Mouse (Mus musculus) right cerebral cortex, postnatal 10 days (tissue): ENCODE measurements at regions not wholly inside any gene's neighbourhood (a gene's known extent, or its start where the extent isn't known, plus 50 kb on each side); places are given as distances from the start of the nearest gene placed in this dataset.

Source experiments
- DNase-seq, 2 experiments: peaks; one replicate each; pipeline ENCODE4 v3.0.0; 2021; ENCODE audit warnings: low spot score in 2 of 2

- no peak for DNase-seq
Measured at GRCm38 (mm10) chr11:79825881-79826280, 136.3 kb downstream of the Utp6 start.

- no peak for DNase-seq
Measured at GRCm38 (mm10) chr11:79823631-79824310, 138.4 kb downstream of the Utp6 start.

DNA sequence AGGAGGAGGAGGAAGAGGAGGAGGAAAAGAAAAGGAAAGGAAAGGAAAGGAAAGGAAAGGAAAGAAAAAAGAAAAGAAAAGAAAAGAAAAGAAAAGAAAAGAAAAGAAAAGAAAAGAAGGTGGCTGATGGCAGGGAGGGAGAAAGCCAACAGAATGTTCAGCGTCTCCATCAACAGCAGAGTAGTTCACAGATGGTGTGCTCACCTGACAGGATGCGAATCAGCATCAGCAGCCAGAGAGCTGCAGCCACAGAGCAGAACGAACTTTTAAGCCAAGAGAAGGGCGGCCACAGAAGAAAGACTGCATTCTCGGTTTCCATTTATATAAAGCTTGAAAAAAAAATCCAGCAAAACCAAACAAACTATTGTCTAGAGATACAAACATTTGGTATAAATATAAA is 140.2 kb downstream of the Utp6 start:
- DNase-seq, result no peak

GRCm38 (mm10) chr11:79815156-79815555 is 147.0 kb downstream of the Utp6 start:
- no peak for DNase-seq

DNA sequence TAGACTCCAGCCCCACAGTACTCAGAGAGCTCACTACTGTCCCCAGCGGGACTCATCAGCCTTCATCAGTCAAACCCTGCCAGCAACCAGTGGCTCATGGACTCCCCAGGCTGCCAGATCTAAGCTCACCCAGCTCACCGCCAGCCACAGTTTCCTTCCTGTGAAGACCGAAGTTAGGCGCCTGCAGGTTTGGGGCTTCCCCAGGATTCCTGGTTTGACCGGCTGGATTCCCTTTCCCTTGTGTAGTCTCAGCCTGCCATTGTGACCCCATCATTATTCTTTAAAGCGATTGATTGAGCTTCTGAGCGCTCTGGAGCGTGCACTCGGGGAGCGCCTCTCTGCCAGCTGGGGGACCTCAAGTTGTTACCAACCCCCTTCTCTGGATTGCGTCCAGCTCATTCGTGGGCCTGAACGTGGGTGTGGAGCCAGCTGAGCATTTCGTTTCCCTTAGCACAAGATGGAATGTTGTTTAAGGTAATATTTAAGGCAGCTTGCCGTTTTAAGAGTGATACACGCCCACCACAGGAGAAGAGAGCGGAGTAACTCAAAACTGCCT is 155.2 kb downstream of the Utp6 start:
- DNase-seq, result peak; percentile 66 to 68

GRCm38 (mm10) chr11:79806417-79806816 is 155.8 kb downstream of the Utp6 start:
- DNase-seq, result no peak

DNA sequence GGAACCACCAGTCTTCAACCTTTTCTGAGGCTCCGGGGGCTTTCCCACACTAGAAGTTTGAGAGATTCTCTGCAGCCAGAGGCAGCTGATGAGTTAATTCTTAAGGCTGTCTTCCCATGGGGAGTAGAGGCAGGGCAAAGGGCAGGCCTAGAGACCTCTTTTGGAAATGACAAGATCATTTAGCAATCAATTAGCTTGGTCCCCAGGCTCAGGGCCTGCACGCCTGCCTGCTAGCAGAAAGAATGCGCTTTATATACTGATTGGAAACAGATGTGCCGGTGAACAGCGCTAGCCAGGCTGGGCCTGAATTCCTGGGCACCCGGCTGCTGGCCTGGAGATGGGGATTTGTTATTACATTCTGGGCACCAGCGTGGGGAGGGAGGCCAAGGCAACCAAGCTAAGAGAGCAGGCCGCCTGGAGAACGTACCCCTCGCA is 156.2 kb downstream of the Utp6 start:
- no peak for DNase-seq

- no peak for DNase-seq
Measured at GRCm38 (mm10) chr11:79803971-79804370, 158.2 kb downstream of the Utp6 start.

- DNase-seq, result peak; percentile 61 to 73
Measured at GRCm38 (mm10) chr11:79803006-79803405, 159.2 kb downstream of the Utp6 start.

DNA sequence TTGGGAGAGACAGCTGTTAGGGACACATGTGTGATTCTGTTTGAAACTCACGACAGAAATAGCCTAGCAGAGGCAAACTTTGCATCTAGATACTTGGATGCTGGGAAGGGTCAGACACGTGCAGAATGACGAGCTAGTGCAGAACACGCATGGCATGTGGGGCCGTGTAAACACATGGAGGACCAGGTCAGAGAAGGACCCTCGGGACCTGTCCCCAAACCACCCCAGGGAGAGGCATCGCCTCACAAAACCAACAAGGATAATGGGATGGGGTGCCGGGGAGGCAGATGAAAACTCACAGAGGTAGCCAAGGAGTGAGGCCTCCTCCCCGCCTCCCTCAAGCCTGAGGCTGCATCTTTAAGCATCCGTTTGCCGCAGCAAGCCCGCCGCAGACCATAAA is 159.6 kb downstream of the Utp6 start:
- no peak for DNase-seq

- DNase-seq, result no peak
Measured at GRCm38 (mm10) chr11:79800256-79800655, 161.9 kb downstream of the Utp6 start.

DNA sequence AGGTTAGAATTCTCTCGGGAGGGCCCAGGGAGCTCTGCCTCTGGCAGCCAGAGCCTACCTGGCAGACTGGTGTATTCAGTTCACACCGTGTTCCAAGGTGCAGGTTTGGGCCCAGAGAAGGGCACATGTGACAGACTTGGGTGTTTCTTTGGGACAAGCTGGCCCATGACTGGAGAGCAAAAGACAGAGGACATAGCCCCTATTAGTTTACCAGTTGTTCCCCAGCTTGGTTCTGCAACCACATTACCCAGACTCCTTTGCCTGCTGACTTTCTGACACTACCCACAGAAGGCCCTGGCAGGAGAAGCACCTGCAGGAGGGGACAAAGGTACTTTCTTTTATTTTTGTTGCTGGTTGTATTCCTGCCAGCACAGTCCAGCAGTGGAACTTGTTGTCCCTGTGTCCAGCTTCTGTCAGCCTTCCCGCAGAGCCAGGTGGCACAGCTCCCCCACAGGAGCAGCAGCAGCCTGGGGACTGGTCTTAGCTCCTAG is 173.9 kb downstream of the Utp6 start:
- no peak for DNase-seq

DNA sequence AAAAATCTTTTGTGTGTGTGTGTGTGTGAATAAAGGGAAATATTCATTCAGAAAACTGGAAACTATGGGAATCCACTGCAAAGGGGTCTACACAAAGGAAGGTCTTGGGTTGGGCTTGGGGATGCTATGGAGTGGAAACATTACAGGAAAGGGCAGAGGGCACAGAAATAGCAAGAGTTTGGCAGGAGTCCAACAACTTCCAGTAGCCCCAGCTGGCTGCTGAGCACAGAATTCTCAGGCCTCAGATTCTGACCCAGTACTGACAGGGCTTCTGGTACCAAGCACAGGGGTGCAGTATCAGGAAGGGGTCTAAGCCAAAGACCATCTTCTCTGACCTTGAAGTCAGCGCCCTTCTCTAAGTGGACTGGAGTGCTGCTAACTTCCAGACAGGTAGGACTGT is 174.4 kb downstream of the Utp6 start:
- DNase-seq, result no peak

- DNase-seq, result no peak
Measured at GRCm38 (mm10) chr11:79784071-79784470, 178.1 kb downstream of the Utp6 start.

GRCm38 (mm10) chr11:79781966-79782365 is 180.2 kb downstream of the Utp6 start:
- DNase-seq, result no peak

DNA sequence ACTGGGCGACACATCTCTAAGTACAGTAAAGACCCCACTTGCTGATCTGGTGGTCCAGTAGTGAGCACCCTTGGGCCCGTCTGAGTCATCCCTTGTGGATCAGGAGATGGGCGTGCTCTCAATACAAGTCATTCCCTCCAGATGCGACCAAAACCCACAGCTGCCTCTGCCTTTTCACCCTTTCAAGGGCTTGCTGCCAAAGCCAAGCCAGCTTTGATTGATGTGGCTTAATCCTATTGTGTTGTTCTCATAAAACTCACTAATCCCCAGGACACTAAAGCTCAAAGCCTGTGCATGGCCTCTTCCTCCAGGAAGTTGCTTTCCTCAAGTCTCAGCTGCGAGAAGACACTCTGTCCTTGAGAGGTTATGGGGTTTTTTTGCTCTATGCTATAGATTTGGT is 182.4 kb downstream of the Utp6 start:
- no peak for DNase-seq

DNA sequence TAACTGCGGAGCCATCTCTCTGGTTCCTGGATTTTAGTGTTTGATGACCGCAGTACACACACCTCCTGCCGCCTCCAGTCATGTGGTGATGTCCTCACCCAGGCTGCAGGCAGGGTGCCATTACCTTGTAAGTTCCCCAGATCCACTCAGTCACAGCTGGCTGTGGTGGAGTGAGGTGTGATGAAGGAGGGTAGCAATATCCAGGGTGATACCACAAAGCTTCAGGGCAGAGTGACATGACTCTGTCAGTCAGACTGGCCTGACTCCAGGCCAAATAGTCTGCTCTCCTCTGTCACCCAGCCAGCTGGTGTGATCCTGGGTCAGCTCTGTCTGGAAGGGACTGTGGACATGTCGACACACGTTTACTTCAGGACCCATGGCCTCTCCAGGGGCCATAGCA is 183.7 kb downstream of the Utp6 start:
- DNase-seq, result no peak

DNA sequence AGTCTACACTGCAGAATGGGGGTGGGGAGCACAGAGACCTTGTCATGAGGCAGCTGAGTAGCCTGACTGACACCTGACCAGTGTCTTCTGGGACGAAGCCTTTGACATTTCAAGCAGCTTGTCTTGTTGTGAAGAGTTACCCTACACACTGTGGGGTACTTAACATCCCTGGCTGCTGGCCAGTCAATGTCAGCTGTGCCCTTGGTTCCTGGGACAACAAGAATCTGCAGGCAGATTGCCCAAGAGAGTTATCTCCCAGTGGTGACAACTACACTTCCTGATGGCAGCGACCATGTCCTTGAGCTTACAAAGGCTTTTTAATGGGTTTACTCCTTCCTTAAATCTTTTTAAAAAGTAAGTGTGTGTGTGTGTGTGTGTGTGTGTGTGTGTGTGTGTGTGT is 184.2 kb downstream of the Utp6 start:
- DNase-seq, result no peak

GRCm38 (mm10) chr11:79776577-79776976 is 185.6 kb downstream of the Rab11fip4 start:
- DNase-seq, result no peak

DNA sequence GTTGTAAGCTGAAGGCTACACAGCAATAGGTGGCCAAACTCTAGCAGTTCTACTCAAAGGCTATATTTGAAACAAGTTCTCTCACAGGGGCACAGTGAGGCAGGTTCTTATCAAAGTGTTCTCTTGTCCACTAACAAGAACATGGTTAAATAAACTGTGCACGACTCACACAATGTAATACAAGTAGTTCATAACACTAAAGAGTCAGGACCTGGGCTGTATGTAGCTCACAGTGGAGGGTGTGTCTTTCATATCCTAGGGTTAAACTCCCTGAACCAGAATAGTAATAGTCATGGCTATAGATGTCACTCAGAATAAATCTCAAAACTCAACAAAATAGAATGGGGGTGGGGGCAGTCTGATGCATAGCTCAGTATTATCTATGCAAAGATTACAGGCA is 182.7 kb downstream of the Rab11fip4 start:
- no peak for DNase-seq

DNA sequence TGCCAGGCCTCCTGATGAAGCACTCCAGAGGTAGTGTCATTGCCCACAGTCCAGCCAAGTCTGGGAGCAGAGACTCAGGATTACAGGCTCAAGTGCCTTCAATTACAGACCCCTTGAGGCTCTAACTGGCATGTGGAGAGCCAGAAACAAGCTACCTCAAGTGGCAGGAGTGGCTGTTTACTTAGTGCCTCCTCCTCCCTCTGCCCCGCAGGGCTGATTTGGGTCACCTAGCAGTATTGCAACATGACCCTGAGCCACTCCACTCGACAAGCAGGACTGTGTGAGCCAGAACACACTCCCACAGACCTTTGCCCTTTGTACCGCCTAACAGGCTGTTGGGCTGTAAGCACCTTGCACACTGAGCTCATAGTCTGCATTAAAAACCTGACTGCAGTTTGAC is 180.4 kb downstream of the Rab11fip4 start:
- no peak for DNase-seq

- no peak for DNase-seq
Measured at GRCm38 (mm10) chr11:79767111-79767510, 176.1 kb downstream of the Rab11fip4 start.

DNA sequence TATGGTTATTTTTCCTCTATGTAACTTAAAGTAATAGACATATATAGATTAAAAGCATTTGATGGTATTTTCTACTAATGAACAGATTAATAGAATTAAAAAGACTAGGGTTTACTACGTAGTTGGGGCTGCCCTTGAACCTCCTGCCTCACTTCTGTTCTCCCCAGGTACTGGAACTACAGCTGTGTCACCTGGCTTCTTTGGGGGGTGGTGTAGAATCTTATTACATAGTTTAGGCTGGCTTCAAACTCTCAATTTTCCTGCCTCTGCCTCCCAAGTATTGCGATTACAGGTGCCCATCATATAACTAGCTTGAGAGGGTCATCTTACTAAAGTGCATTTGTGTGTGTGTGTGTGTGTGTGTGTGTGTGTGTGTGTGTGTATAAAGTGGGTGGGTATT is 175.0 kb downstream of the Rab11fip4 start:
- no peak for DNase-seq

- DNase-seq, result no peak
Measured at GRCm38 (mm10) chr11:79765396-79765795, 174.4 kb downstream of the Rab11fip4 start.
